In genomic region chr11:73329442-73329841, GRCm38 (mm10) we compare ENCODE assay signal across 39 mouse cellular contexts. TPM values are rescaled to one million over a fixed set of nuclear protein-coding genes. Genes with fewer than 3 reads are reported as not detected.
DNase-seq lines count a peak whose midpoint lies in the region; ATAC-seq and TF ChIP-seq lines count a peak whose summit lies in the region.
"Had no signal": no experiment of that assay in that cellular context is flagged by ENCODE, and none has a peak within 500 bp of the region (broad histone marks: within the 10 kb centered on the region; RNA-seq: fewer than 3 reads in every experiment).

TSS of gene Aspa (minus strand) at chr11:73329596.
TSS of gene Gm49340 (plus strand) at chr11:73329741.
TSS of gene Spata22 (plus strand) at chr11:73329741.

- 83% methylated on average over 27 of the region's 27 CpGs for WGBS in hindbrain, postnatal 0 days

- no peak for TF ChIP-seq CTCF in hindbrain, postnatal 0 days (IDR thresholded peaks at IDR 0.05; ENCODE audit: low read depth)

- H3K4me2 ChIP-seq in hindbrain, postnatal 0 days (ENCODE audit: low read depth, low read length) = no peak within 1 kb of the TSS
- H3K4me2 ChIP-seq: embryonic facial prominence, embryonic 13.5 days; forebrain, embryonic 12.5 days; forebrain, embryonic 15.5 days; heart, embryonic 12.5 days; heart, embryonic 15.5 days; hindbrain, embryonic 13.5 days had no signal

- no peaks in the 10 kb centered on the region for H3K27me3 ChIP-seq in hindbrain, postnatal 0 days (ENCODE audit: insufficient read depth, low read length)
- H3K27me3 ChIP-seq: embryonic facial prominence, embryonic 13.5 days; forebrain, embryonic 12.5 days; forebrain, embryonic 15.5 days; heart, embryonic 12.5 days; heart, embryonic 15.5 days; hindbrain, embryonic 13.5 days had no signal

- no peaks in the 10 kb centered on the region for H3K36me3 ChIP-seq in hindbrain, postnatal 0 days (ENCODE audit: insufficient read depth, low read length)
- H3K36me3 ChIP-seq: embryonic facial prominence, embryonic 10.5 days; embryonic facial prominence, embryonic 13.5 days; forebrain, embryonic 12.5 days; forebrain, embryonic 15.5 days; G1E; heart, embryonic 12.5 days; heart, embryonic 15.5 days; hindbrain, embryonic 10.5 days; hindbrain, embryonic 13.5 days had no signal

- no peak for ATAC-seq in hindbrain, postnatal 0 days
- ATAC-seq: forebrain, embryonic 15.5 days; hindbrain, embryonic 16.5 days; inflammation-experienced regulatory T-cells, adult 6 months; intestine, embryonic 16.5 days; Patski had no signal

- peaks cover 3% of the 10 kb centered on the region; the same call in 1 of the 2 replicates for H3K4me1 ChIP-seq in brown adipose tissue, adult 24 weeks (ENCODE audit: control insufficient read depth, insufficient read depth, insufficient read length, low read length)
- no peaks in the 10 kb centered on the region for H3K4me1 ChIP-seq in hindbrain, postnatal 0 days (ENCODE audit: insufficient read depth, low read length)
- H3K4me1 ChIP-seq: embryonic facial prominence, embryonic 10.5 days; embryonic facial prominence, embryonic 13.5 days; forebrain, embryonic 12.5 days; forebrain, embryonic 15.5 days; heart, embryonic 12.5 days; heart, embryonic 15.5 days; hindbrain, embryonic 10.5 days; hindbrain, embryonic 13.5 days had no signal

- H3K9ac ChIP-seq in hindbrain, postnatal 0 days (replicated peaks; ENCODE audit: low read length) = no peak within 1 kb of the TSS
- H3K9ac ChIP-seq: embryonic facial prominence, embryonic 13.5 days; forebrain, embryonic 12.5 days; forebrain, embryonic 15.5 days; heart, embryonic 12.5 days; heart, embryonic 15.5 days; hindbrain, embryonic 13.5 days had no signal

- H3K9me3 ChIP-seq in hindbrain, postnatal 0 days (ENCODE audit: low read length) = no peaks in the 10 kb centered on the region
- H3K9me3 ChIP-seq: embryonic facial prominence, embryonic 13.5 days; forebrain, embryonic 15.5 days; G1E; heart, embryonic 15.5 days; hindbrain, embryonic 13.5 days had no signal

- DNase-seq in heart, adult 11 months = peak; percentile 5
- DNase-seq in heart, adult 9 months (ENCODE audit: low spot score in 2 of 2) = no peak
- DNase-seq in R1 (ENCODE audit: low read depth, low spot score) (peak; percentile 85), liver (no peak)
- peak; percentile 91 for DNase-seq in testis, postnatal 14 days (ENCODE audit: low spot score)
- DNase-seq in retina, postnatal 1 day = no peak
- DNase-seq in hindbrain, postnatal 0 days (ENCODE audit: low spot score) = no peak
- DNase-seq: adrenal gland, postnatal 10 days; B cell, adult 2 months; cerebellum, adult 11-12 months; cerebellum, adult 8-10 months; cerebellum, postnatal 10 days; cerebellum, postnatal 36 days; embryo, embryonic 11 days; gastrocnemius, postnatal 10 days; gastrocnemius, postnatal 36 days; heart, postnatal 10 days; heart, postnatal 36 days had no signal

- no peak within 1 kb of the TSS for H3K27ac ChIP-seq in brown adipose tissue, adult 24 weeks (replicated peaks; ENCODE audit: low read depth, low read length)
- H3K27ac ChIP-seq in hindbrain, postnatal 0 days = no peak within 1 kb of the TSS
- H3K27ac ChIP-seq: embryonic facial prominence, embryonic 10.5 days; embryonic facial prominence, embryonic 13.5 days; forebrain, embryonic 12.5 days; forebrain, embryonic 15.5 days; heart, embryonic 15.5 days; hindbrain, embryonic 10.5 days; hindbrain, embryonic 13.5 days had no signal

- H3K4me3 ChIP-seq in brown adipose tissue, adult 24 weeks (ENCODE audit: insufficient read depth, low read depth, low read length) = no peak within 1 kb of the TSS
- no peak within 1 kb of the TSS for H3K4me3 ChIP-seq in hindbrain, postnatal 0 days (ENCODE audit: low read length)
- H3K4me3 ChIP-seq: embryonic facial prominence, embryonic 10.5 days; embryonic facial prominence, embryonic 13.5 days; erythroblast, embryonic 14.5 days; forebrain, embryonic 12.5 days; forebrain, embryonic 15.5 days; heart, embryonic 12.5 days; heart, embryonic 15.5 days; hindbrain, embryonic 10.5 days; hindbrain, embryonic 13.5 days had no signal

RNA-seq across cellular contexts. Expression of gene Aspa, which starts in this region (rescaled TPM):
- polyA plus RNA-seq in brown adipose tissue, adult 24 weeks (2012; ENCODE audit: insufficient read depth, insufficient read length, missing spikeins) = 163 and 192 TPM in 2 replicates
- 5.9 and 7.8 TPM in 2 replicates for total RNA-seq in hindbrain, postnatal 0 days (2014; rRNA removed)
- polyA plus RNA-seq in hindbrain, postnatal 0 days (2015; fragmentation: Nextera tagmentation; extraction: Ambion mirVana) = 7.3 and 8.3 TPM in 2 replicates
- total RNA-seq: CH12.LX had no signal
- polyA plus RNA-seq: erythroblast, embryonic 14.5 days; G1E; heart, embryonic 12.5 days; inflammation-experienced regulatory T-cells, adult 6 months had no signal

RNA-seq across cellular contexts. Expression of gene Gm49340, which starts in this region (rescaled TPM):
- polyA plus RNA-seq in brown adipose tissue, adult 24 weeks (2012; ENCODE audit: insufficient read depth, insufficient read length, missing spikeins) = 0.48 TPM in 1 of 2 replicates, not detected in the other
- total RNA-seq in hindbrain, postnatal 0 days (2014; rRNA removed) = not detected in 2 replicates
- polyA plus RNA-seq in hindbrain, postnatal 0 days (2015; fragmentation: Nextera tagmentation; extraction: Ambion mirVana) = not detected in 2 replicates
- total RNA-seq: adrenal gland, adult 18-20 months; adrenal gland, postnatal 4 days; CH12.LX; G1E; gastrocnemius, postnatal 10 days; gastrocnemius, postnatal 36 days; granulocyte monocyte progenitor cell, adult 5-6 weeks; heart, adult 8-10 months; heart, postnatal 10 days; heart, postnatal 36 days had no signal
- polyA plus RNA-seq: cortical plate, adult 2 months; embryonic facial prominence, embryonic 10.5 days; embryonic facial prominence, embryonic 13.5 days; erythroblast, embryonic 14.5 days; forebrain, embryonic 12.5 days; forebrain, embryonic 15.5 days; G1E; heart, embryonic 12.5 days; heart, embryonic 15.5 days; hindbrain, embryonic 10.5 days; hindbrain, embryonic 13.5 days; hindbrain, embryonic 16.5 days; inflammation-experienced regulatory T-cells, adult 6 months; intestine, embryonic 16.5 days; Patski had no signal

RNA-seq across cellular contexts. Expression of gene Spata22, which starts in this region (rescaled TPM):
- polyA plus RNA-seq in brown adipose tissue, adult 24 weeks (2012; ENCODE audit: insufficient read depth, insufficient read length, missing spikeins) = 8.6 and 10.5 TPM in 2 replicates
- not detected in 2 replicates for total RNA-seq in hindbrain, postnatal 0 days (2014; rRNA removed)
- 0.33 and 0.34 TPM in 2 replicates for polyA plus RNA-seq in hindbrain, postnatal 0 days (2015; fragmentation: Nextera tagmentation; extraction: Ambion mirVana)
- total RNA-seq: CH12.LX; G1E; gastrocnemius, postnatal 10 days; gastrocnemius, postnatal 36 days; granulocyte monocyte progenitor cell, adult 5-6 weeks; heart, adult 8-10 months; heart, postnatal 10 days; heart, postnatal 36 days had no signal
- polyA plus RNA-seq: embryonic facial prominence, embryonic 10.5 days; embryonic facial prominence, embryonic 13.5 days; erythroblast, embryonic 14.5 days; forebrain, embryonic 12.5 days; forebrain, embryonic 15.5 days; G1E; heart, embryonic 12.5 days; heart, embryonic 15.5 days; hindbrain, embryonic 10.5 days; hindbrain, embryonic 13.5 days; inflammation-experienced regulatory T-cells, adult 6 months had no signal

Comparison
In these comparisons a context has a peak if more than half of its experiments do, and no peak if none do; other contexts are left out.
1. RNA of gene Aspa (polyA plus RNA-seq): 163 to 192 TPM in brown adipose tissue, adult 24 weeks; 7.3 to 8.3 TPM in hindbrain, postnatal 0 days; every median in the first group is over 10 times any median in the second.
2. DNase-seq: peak in heart, adult 11 months (single experiment), R1 (single experiment) and testis, postnatal 14 days (single experiment); none in heart, adult 9 months (0 of 2), liver (single experiment), retina, postnatal 1 day (single experiment) and hindbrain, postnatal 0 days (single experiment).